Mouse (Mus musculus) lung, embryonic 15.5 days (tissue): ENCODE results near the gene Ttc39a. TPM values are rescaled to one million over a fixed set of nuclear protein-coding genes. Genes with fewer than 3 reads are reported as not detected.
"Not testable (repeated sequence)": the region's sequence is repeated elsewhere in the genome, so short reads cannot be mapped to it uniquely, and the experiment has no call there.

ENCODE experiments used
- ATAC-seq: fragments of 200-750 bp; cut with Nextera tagmentation; 2 replicates; pipeline ENCODE4 v1.8.0; 2017; ENCODE audit warnings: moderate number of reproducible peaks, borderline replicate concordance; ENCODE audit not compliant: low FRiP score, low TSS enrichment; ENCODE audit errors: extremely low read depth
- H3K27ac ChIP-seq: fragments of 300-500 bp; sonication (generic); 2 replicates; pipeline ENCODE4 v1.5.1; 2015; ENCODE audit warnings: moderate library complexity, mild to moderate bottlenecking, inconsistent platforms
- H3K27me3 ChIP-seq: fragments of 300-500 bp; sonication (generic); 2 replicates; pipeline ENCODE4 v1.6.1; 2015; ENCODE audit warnings: inconsistent platforms
- H3K36me3 ChIP-seq: fragments of 300-500 bp; sonication (generic); 2 replicates; pipeline ENCODE4 v1.6.1; 2015; ENCODE audit warnings: inconsistent platforms
- H3K4me1 ChIP-seq: fragments of 300-500 bp; sonication (generic); 2 replicates; pipeline ENCODE4 v1.6.1; 2015; ENCODE audit warnings: inconsistent platforms
- H3K4me2 ChIP-seq: fragments of 300-500 bp; sonication (generic); 2 replicates; pipeline ENCODE4 v1.6.1; 2015; ENCODE audit warnings: inconsistent platforms, mild to moderate bottlenecking, moderate library complexity
- H3K4me3 ChIP-seq: fragments of 300-500 bp; sonication (generic); 2 replicates; pipeline ENCODE4 v1.5.1; 2015; ENCODE audit warnings: mild to moderate bottlenecking, inconsistent platforms
- H3K9ac ChIP-seq: fragments of 300-500 bp; sonication (generic); 2 replicates; pipeline ENCODE4 v1.6.1; 2015; ENCODE audit warnings: inconsistent platforms
- H3K9me3 ChIP-seq: fragments of 300-500 bp; sonication (generic); 2 replicates; pipeline ENCODE4 v1.6.1; 2016; ENCODE audit warnings: inconsistent platforms
- WGBS: fragments of 180-500 bp; shearing (Covaris S2); methylation state at CpG from one replicate; pipeline ENCODE4 v1.1.7; 2015; 5-methylcytosine and 5-hydroxymethylcytosine counted together
- polyA plus RNA-seq: library from polyadenylated mRNA; unstranded; fragments of >200 nt; fragmentation: Nextera tagmentation; extraction: Ambion mirVana; gene quantifications from 2 replicates; pipeline ENCODE4 v1.2.1, GENCODE M21; 2015

The Ttc39a gene
- polyA plus RNA-seq: 6.3 and 6.5 TPM in 2 replicates

DNA sequence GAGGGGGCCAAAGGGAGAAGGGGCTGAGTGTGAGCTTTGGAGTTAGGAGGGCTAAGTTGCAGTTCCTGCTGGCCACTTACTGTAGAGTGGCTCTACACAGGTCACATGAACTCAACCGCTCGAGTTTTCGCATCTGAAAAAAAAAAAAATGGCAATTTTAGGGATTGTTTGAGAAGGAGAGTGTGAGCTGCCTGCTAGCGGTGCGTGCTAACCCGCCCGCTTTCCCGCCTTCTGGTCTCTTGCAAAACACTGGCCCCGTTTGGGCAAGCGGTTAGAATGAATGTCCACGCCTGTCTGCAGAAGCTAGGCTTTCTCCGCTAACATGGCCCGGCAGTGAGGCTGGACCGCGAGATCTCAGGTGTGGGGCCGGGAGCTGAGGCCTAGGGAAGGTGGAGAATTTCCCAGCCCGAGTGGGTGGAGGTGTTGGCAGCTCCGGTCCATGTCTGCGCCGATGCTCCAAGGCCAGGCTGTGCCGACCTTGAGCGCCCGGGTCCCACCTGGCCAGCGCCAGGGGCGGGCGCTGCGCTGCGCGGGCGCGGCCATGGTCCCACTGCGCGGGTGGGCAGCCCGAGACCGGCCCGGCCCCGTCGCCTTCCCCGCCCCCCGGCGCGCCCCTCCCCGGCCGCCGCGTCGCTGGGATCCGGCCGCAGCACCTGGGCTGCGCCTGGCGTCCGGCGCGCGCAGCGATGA, at the start of gene Ttc39a:
Gene Ttc39a, plus strand, starts transcription at position 138 of the 690 bp plus-strand sequence.
- Histone ChIP-seq H3K27ac (peak within 1 kb of the TSS; percentile 57), H3K4me1 (peaks cover 25% of the 10 kb centered on the region), H3K9me3 (no peaks in the 10 kb centered on the region), H3K36me3 (no peaks in the 10 kb centered on the region), H3K9ac (peak within 1 kb of the TSS; percentile 53), H3K4me3 (peak within 1 kb of the TSS; percentile 65), H3K4me2 (peak within 1 kb of the TSS; percentile 99), H3K27me3 (no peaks in the 10 kb centered on the region)
- ATAC-seq: peak; percentile 69
- WGBS: under 1% methylated on average over 56 of the region's 56 CpGs

DNA sequence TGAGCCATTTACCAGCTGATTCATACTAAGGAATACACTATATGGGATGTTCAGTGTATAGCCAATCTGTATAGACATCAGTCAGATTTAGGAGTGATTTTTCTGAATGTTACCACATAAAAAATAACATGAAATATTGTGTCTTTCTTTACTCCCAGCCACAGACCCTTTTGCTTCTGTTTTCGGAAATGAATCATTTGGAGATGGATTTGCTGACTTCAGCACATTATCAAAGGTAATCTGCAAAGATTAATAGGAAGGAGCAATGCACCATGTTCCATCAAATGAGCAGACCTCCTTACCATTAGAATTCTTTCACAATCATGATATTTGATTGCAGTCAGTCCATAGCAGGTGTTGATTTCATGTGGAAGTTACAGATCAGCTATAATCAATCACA, 28.3 kb upstream of the Ttc39a start:
- H3K9ac ChIP-seq: no peak overlapping the region
- H3K9me3 ChIP-seq: no peaks in the 10 kb centered on the region
- no peaks in the 10 kb centered on the region for H3K4me1 ChIP-seq
- H3K27ac ChIP-seq: no peak overlapping the region
- 89% methylated on average over 1 of the region's 1 CpGs for WGBS
- H3K4me3 ChIP-seq: no peak overlapping the region
- H3K27me3 ChIP-seq: no peaks in the 10 kb centered on the region
- no peak overlapping the region for H3K4me2 ChIP-seq
- H3K36me3 ChIP-seq: peaks cover 30% of the 10 kb centered on the region
- ATAC-seq: no peak

DNA sequence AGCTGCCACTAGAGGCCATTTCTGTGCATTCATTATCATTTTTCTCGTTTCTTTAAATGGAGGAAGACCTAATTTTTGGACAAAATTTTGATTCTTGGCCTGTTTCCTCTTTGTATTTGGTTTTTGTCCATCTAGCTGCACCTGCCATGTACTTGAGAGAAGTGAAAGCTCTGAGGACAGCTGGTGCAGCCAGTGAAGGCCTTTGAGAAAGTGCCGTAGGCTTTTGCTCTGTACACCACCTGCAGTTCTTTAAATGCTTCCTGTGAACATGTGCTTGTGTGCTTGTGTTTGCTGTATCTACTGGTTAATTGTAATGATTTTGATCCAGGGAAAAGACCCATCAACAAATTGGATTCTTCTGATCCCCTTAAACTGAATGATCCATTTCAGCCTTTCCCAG, 24.0 kb upstream of the Ttc39a start:
- WGBS: 78% methylated on average over 2 of the region's 2 CpGs
- Histone ChIP-seq H3K27me3 (no peaks in the 10 kb centered on the region), H3K27ac (no peak overlapping the region), H3K4me2 (no peak overlapping the region), H3K4me1 (no peaks in the 10 kb centered on the region), H3K4me3 (no peak overlapping the region), H3K9ac (no peak overlapping the region), H3K36me3 (peaks cover 24% of the 10 kb centered on the region), H3K9me3 (no peaks in the 10 kb centered on the region)
- no peak for ATAC-seq

DNA sequence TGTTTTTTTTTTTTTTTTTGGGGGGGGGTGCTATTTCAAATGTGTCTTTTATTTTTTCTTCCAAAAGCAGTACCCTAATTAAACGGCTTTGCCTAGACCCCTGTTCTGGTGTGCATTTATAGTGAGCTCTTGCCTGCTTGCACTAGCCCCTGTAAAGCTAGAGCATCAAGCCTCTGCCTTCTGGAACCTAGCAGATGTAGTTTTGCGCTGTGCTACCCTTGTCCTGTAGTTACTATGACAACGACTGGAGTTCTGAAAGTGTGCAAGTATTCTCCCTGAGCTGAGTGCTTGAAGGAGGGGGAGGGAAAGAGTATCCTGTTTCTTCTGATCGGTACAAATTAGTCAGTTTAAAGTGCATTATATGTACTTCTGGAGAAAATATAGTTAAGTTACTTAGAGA, 20.8 kb upstream of the Ttc39a start:
- H3K4me3 ChIP-seq: no peak overlapping the region
- 50% methylated on average over 4 of the region's 4 CpGs for WGBS

GRCm38 (mm10) chr4:109393229-109393779, 13.1 kb upstream of the Ttc39a start:
- Histone ChIP-seq H3K27ac (no peak overlapping the region), H3K9ac (no peak overlapping the region), H3K4me2 (no peak overlapping the region), H3K27me3 (no peaks in the 10 kb centered on the region), H3K4me3 (no peak overlapping the region), H3K9me3 (no peaks in the 10 kb centered on the region), H3K4me1 (peaks cover 10% of the 10 kb centered on the region; the same call in 1 of the 2 replicates), H3K36me3 (no peaks in the 10 kb centered on the region)
- no peak for ATAC-seq
- 62% methylated on average over 6 of the region's 6 CpGs for WGBS

More for the DNA sequence above, 20.8 kb upstream of the Ttc39a start:
- no peaks in the 10 kb centered on the region for H3K27me3 ChIP-seq
- H3K9me3 ChIP-seq: no peaks in the 10 kb centered on the region
- no peaks in the 10 kb centered on the region for H3K4me1 ChIP-seq
- H3K36me3 ChIP-seq: peaks cover 6% of the 10 kb centered on the region; the same call in 1 of the 2 replicates
- no peak overlapping the region for H3K9ac ChIP-seq
- no peak for ATAC-seq
- no peak overlapping the region for H3K4me2 ChIP-seq
- no peak overlapping the region for H3K27ac ChIP-seq

- Histone ChIP-seq H3K4me3 (no peak overlapping the region), H3K9ac (no peak overlapping the region), H3K27ac (no peak overlapping the region), H3K4me2 (peak overlapping the region; percentile 51), H3K27me3 (no peaks in the 10 kb centered on the region), H3K36me3 (no peaks in the 10 kb centered on the region), H3K9me3 (no peaks in the 10 kb centered on the region), H3K4me1 (peaks cover 10% of the 10 kb centered on the region; the same call in 1 of the 2 replicates)
- ATAC-seq: peak; percentile 67
- WGBS: 6% methylated on average over 13 of the region's 13 CpGs
Measured at GRCm38 (mm10) chr4:109393902-109394301, 12.5 kb upstream of the Ttc39a start.

- ATAC-seq: peak; percentile 39
- 23% methylated on average over 13 of the region's 13 CpGs for WGBS
- Histone ChIP-seq H3K27me3 (no peaks in the 10 kb centered on the region), H3K4me1 (peaks cover 10% of the 10 kb centered on the region; the same call in 1 of the 2 replicates), H3K4me3 (no peak overlapping the region), H3K9ac (no peak overlapping the region), H3K9me3 (no peaks in the 10 kb centered on the region), H3K4me2 (peak overlapping the region; percentile 51), H3K36me3 (no peaks in the 10 kb centered on the region), H3K27ac (no peak overlapping the region)
Measured at GRCm38 (mm10) chr4:109394314-109395074, 11.9 kb upstream of the Ttc39a start.

GRCm38 (mm10) chr4:109400366-109400980, 6.0 kb upstream of the Ttc39a start:
- no peaks in the 10 kb centered on the region for H3K27me3 ChIP-seq
- WGBS: 70% methylated on average over 10 of the region's 10 CpGs
- no peak overlapping the region for H3K4me3 ChIP-seq
- H3K9ac ChIP-seq: no peak overlapping the region
- H3K36me3 ChIP-seq: no peaks in the 10 kb centered on the region
- no peaks in the 10 kb centered on the region for H3K9me3 ChIP-seq
- H3K27ac ChIP-seq: no peak overlapping the region
- peaks cover 2% of the 10 kb centered on the region; the same call in 1 of the 2 replicates for H3K4me1 ChIP-seq
- no peak overlapping the region for H3K4me2 ChIP-seq
- ATAC-seq: no peak

- no peaks in the 10 kb centered on the region for H3K36me3 ChIP-seq
- no peak overlapping the region for H3K4me2 ChIP-seq
- H3K4me1 ChIP-seq: peaks cover 9% of the 10 kb centered on the region
- WGBS: 58% methylated on average over 5 of the region's 5 CpGs
- no peaks in the 10 kb centered on the region for H3K27me3 ChIP-seq
- no peak for ATAC-seq
- no peak overlapping the region for H3K4me3 ChIP-seq
- H3K9me3 ChIP-seq: no peaks in the 10 kb centered on the region
- no peak overlapping the region for H3K9ac ChIP-seq
- no peak overlapping the region for H3K27ac ChIP-seq
Measured at GRCm38 (mm10) chr4:109401176-109401689, 5.2 kb upstream of the Ttc39a start.

DNA sequence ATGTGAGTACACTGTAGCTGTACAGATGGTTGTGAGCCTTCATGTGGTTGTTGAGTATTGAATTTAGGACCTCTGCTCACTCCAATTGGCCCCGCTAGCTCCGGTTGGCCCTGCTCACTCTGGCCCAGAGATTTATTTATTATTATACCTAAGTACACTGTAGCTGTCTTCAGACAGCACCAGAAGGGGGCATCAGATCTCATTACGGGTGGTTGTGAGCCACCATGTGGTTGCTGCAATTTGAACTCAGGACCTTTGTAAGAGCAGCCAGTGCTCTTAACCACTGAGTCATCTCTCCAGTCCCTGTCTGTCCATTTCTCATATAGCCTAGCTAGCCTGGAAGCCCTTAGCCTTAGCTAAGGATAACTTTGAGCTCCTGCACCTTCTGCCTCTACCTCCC, 1.5 kb upstream of the Ttc39a start:
- not testable (repeated sequence) for H3K9me3 ChIP-seq, H3K9ac ChIP-seq, H3K4me3 ChIP-seq, H3K4me2 ChIP-seq, H3K36me3 ChIP-seq, H3K27ac ChIP-seq, ATAC-seq, H3K27me3 ChIP-seq
- WGBS: 89% methylated on average over 3 of the region's 3 CpGs
- H3K4me1 ChIP-seq: peaks cover 25% of the 10 kb centered on the region

DNA sequence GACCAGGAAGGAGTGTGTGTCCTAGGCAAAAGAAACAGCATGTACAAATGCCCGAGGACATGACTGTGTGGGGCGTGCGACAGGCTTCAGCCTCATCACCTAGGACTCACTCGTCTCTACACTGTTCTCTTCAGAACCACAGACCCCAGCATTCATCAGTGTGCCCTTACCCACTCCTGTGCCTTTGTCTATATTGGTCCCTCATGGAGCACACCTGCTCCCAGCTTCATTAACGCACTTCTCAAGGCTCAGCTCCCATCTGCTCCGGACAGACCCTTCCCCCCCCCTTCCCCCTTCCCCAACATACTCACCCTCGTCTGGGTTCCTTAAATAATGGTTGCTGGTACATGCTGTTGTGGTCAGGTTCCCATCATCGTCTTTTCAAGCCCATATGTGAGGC, 1.0 kb upstream of the Ttc39a start:
- H3K27ac ChIP-seq: peak overlapping the region; percentile 57
- H3K27me3 ChIP-seq: no peaks in the 10 kb centered on the region
- H3K36me3 ChIP-seq: no peaks in the 10 kb centered on the region
- WGBS: 57% methylated on average over 8 of the region's 8 CpGs
- peak overlapping the region; percentile 99; the same call in 1 of the 2 replicates for H3K4me2 ChIP-seq
- no peaks in the 10 kb centered on the region for H3K9me3 ChIP-seq
- peaks cover 25% of the 10 kb centered on the region for H3K4me1 ChIP-seq
- no peak overlapping the region for H3K9ac ChIP-seq
- H3K4me3 ChIP-seq: peak overlapping the region; percentile 65
- no peak for ATAC-seq
